Mouse (Mus musculus): ENCODE results near the gene Fbxo46.
A peak's percentile ranks its signal among the peaks of the same experiment; 100 is the strongest.

DNA sequence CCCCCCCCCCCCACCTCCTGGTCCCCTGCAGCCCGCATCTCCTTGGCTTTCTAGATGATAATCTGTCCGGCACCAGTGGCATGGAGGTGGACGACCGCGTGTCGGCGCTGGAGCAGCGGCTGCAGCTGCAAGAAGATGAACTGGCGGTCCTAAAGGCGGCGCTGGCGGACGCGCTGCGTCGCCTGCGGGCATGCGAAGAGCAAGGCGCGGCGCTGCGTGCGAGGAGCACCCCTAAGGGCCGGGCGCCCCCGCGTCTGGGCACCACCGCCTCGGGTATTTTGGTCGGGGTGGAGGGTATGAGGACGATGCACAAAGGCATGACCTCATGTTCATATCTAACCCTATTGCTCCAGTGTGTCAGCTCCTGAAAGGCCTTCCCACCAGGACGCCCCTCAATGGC, 59.5 kb downstream of the Fbxo46 start:
- TF ChIP-seq POLR2A (IDR thresholded peaks at IDR 0.05; ENCODE audit: insufficient read depth, low read depth, low read length) (no peak), CTCF (IDR thresholded peaks at IDR 0.05; ENCODE audit: insufficient read depth, low read depth, low read length) (peak; percentile 60)

All from olfactory bulb, adult 2 months (tissue).